Mouse (Mus musculus): ENCODE results near the gene Gm13691.
"Not testable (repeated sequence)": the region's sequence is repeated elsewhere in the genome, so short reads cannot be mapped to it uniquely, and the experiment has no call there.

The Gm13691 gene

DNA sequence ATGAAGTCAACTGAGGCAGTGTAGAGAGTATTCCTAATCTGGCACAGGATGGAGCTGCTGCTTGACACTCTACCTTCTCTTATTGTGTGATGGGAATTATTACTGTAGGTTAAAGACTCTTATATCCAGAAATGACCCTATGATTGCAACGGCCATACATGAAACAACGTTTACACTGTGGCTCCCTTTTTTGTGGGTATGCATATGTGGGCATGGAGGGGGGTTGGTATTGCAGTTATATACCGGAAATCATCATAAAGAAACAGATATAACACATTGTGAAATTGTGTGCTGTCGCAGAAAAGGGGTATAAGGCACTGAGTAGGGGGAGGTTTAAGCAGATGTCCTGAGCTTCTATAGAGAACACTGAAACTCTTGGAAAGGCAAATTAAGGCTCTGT lies 45.6 kb downstream of the Gm13691 start:
- no peak for DNase-seq (ENCODE audit: low spot score)

DNA sequence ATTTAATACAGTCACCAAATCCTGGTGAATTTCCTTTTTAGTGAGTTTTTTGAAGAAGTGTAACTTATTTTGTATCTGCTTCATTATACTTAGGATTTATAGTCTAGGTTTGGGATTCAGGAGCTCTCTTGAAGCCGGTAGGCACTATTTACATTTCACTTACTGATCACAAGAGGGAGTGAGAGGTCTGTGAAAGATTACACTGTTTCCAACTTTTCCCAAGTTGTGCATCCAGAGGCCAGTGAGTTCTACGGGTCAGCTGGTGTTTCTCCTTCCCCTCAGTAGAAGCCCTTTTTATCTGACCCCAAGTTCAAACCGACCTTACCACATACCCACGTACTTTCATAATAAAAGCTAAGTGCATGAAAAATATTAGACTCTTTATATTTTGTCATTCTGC lies 47.0 kb downstream of the Gm13691 start:
- no peak for DNase-seq (ENCODE audit: low spot score)

DNA sequence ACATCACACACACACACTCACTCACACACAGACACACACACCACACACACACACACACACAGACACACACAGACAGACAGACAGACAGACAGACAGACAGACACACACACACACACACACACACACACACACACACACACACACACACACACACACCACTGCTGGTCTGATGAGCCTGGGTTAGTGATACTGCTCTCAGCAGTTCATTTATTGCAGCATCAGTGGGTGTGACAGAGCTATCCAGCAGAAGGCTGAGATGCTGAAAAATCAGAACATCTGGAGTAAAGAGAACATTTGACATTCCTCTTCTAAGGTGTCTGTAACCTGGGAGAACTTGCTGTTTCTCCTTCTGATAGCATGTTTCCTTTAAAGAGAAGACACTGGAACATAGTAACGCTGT lies 47.6 kb downstream of the Gm13691 start:
- DNase-seq (ENCODE audit: low spot score): not testable (repeated sequence)

DNA sequence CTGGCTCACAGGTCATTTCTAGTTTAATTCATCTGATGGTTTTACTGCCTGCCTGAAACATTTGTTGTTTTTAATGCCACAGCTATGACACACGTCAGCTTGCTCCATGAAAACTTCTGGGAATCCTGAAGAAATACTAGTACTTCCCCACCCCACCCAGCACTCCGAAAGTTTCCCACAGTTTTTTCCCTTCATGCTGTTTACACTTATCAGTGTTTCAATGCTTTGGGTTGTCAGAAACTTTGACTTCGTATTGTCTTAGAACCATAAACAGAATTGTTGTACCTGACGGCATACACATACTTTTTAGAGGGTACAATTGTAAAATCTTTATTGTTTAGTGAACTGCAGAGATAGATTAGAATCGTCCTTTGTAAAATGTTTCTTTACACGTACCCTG lies 48.9 kb downstream of the Gm13691 start:
- no peak for DNase-seq (ENCODE audit: low spot score)
